Mouse (Mus musculus) heart, postnatal 0 days (tissue): ENCODE results near the gene Snrk. TPM values are rescaled to one million over a fixed set of nuclear protein-coding genes. Genes with fewer than 3 reads are reported as not detected.
A peak's percentile ranks its signal among the peaks of the same experiment; 100 is the strongest.

Experiments
- ATAC-seq: fragments of 200-750 bp; cut with Nextera tagmentation; 2 replicates; pipeline ENCODE4 v1.8.0; 2017; ENCODE audit warnings: low read depth, moderate number of reproducible peaks, moderate library complexity; ENCODE audit not compliant: insufficient read depth
- DNase-seq: peaks from one replicate; pipeline ENCODE4 v3.0.0-alpha.2; 2016; ENCODE audit warnings: low spot score
- H3K27ac ChIP-seq: fragments of 300-500 bp; sonication (generic); 2 replicates; pipeline ENCODE4 v1.5.1; 2014; ENCODE audit warnings: low read depth, mild to moderate bottlenecking
- H3K27me3 ChIP-seq: fragments of 300-500 bp; sonication (generic); 2 replicates; pipeline ENCODE4 v1.6.1; 2014; ENCODE audit warnings: low read length, mixed read lengths; ENCODE audit not compliant: control insufficient read depth, insufficient read depth
- H3K36me3 ChIP-seq: fragments of 300-500 bp; sonication (generic); replicated peaks from 2 replicates; pipeline ENCODE4 v1.6.1; 2014; ENCODE audit warnings: low read length, mixed read lengths; ENCODE audit not compliant: control insufficient read depth, insufficient read depth
- H3K4me1 ChIP-seq: fragments of 300-500 bp; sonication (generic); 2 replicates; pipeline ENCODE4 v1.6.1; 2014; ENCODE audit warnings: antibody characterized with exemption; ENCODE audit not compliant: control insufficient read depth, insufficient read depth
- H3K4me2 ChIP-seq: fragments of 300-500 bp; sonication (generic); 2 replicates; pipeline ENCODE4 v1.6.1; 2014; ENCODE audit warnings: low read depth, mild to moderate bottlenecking, low read length, moderate library complexity
- H3K4me3 ChIP-seq: fragments of 300-500 bp; sonication (generic); 2 replicates; pipeline ENCODE4 v1.5.1; 2014; ENCODE audit warnings: low read depth, low read length
- H3K9ac ChIP-seq: fragments of 300-500 bp; sonication (generic); replicated peaks from 2 replicates; pipeline ENCODE4 v1.6.1; 2014; ENCODE audit warnings: low read depth, low read length, mixed read lengths
- H3K9me3 ChIP-seq: fragments of 300-500 bp; sonication (generic); replicated peaks from 2 replicates; pipeline ENCODE4 v1.6.1; 2016; ENCODE audit warnings: low read length; ENCODE audit not compliant: control insufficient read depth
- CTCF ChIP-seq: IDR thresholded peaks from 2 replicates; pipeline ENCODE4 v1.5.1; 2016; ENCODE audit warnings: antibody characterized with exemption, control low read depth, low read depth
- EP300 ChIP-seq: IDR thresholded peaks from 2 replicates; pipeline ENCODE4 v1.6.1; 2016; ENCODE audit warnings: antibody characterized with exemption, low read depth
- WGBS: fragments of 180-500 bp; shearing (Covaris S2); extraction: QIAGEN DNeasy Blood & Tissue Kit; methylation state at CpG from one replicate; pipeline ENCODE4 v1.1.7; 2014; 5-methylcytosine and 5-hydroxymethylcytosine counted together
- polyA plus RNA-seq: library from polyadenylated mRNA; unstranded; fragments of >200 nt; fragmentation: Nextera tagmentation; extraction: Ambion mirVana; gene quantifications from 2 replicates; pipeline ENCODE4 v1.2.1, GENCODE M21; 2015
- total RNA-seq: library from RNA; depleted of rRNA; stranded (reverse); fragments of >200 nt; gene quantifications from 2 replicates; pipeline ENCODE4 v1.2.3, GENCODE M21; 2014; ENCODE audit warnings: low replicate concordance

Gene Snrk
- total and polyA plus RNA-seq, 2 experiments from 2014 or later: 39.5 to 60.4 TPM

- peaks cover 10% of the 10 kb centered on the region; the same call in 1 of the 2 replicates for H3K36me3 ChIP-seq
- peak overlapping the region; percentile 52 for H3K27ac ChIP-seq
- 48% methylated on average over 9 of the region's 9 CpGs for WGBS
- ATAC-seq (no peak), DNase-seq (no peak)
- H3K4me1 ChIP-seq: peaks cover 34% of the 10 kb centered on the region
- no peak for TF ChIP-seq CTCF
- no peak for TF ChIP-seq EP300
- H3K9ac ChIP-seq: no peak overlapping the region
- no peaks in the 10 kb centered on the region for H3K27me3 ChIP-seq
- no peak overlapping the region for H3K4me2 ChIP-seq
- no peaks in the 10 kb centered on the region for H3K9me3 ChIP-seq
- no peak overlapping the region for H3K4me3 ChIP-seq
These were observed 56.6 kb downstream of the Snrk start for GRCm38 (mm10) chr9:122173405-122174233.

GRCm38 (mm10) chr9:122174723-122175122 is 57.7 kb downstream of the Snrk start:
- no peak for DNase-seq
- WGBS: 89% methylated on average over 6 of the region's 6 CpGs
- H3K4me2 ChIP-seq: no peak overlapping the region
- ATAC-seq: no peak
- peaks cover 38% of the 10 kb centered on the region for H3K4me1 ChIP-seq
- no peaks in the 10 kb centered on the region for H3K9me3 ChIP-seq
- peaks cover 7% of the 10 kb centered on the region; the same call in 1 of the 2 replicates for H3K36me3 ChIP-seq
- H3K4me3 ChIP-seq: no peak overlapping the region
- no peak overlapping the region for H3K9ac ChIP-seq
- no peak overlapping the region for H3K27ac ChIP-seq
- no peaks in the 10 kb centered on the region for H3K27me3 ChIP-seq
- TF ChIP-seq CTCF: no peak
- no peak for TF ChIP-seq EP300

DNA sequence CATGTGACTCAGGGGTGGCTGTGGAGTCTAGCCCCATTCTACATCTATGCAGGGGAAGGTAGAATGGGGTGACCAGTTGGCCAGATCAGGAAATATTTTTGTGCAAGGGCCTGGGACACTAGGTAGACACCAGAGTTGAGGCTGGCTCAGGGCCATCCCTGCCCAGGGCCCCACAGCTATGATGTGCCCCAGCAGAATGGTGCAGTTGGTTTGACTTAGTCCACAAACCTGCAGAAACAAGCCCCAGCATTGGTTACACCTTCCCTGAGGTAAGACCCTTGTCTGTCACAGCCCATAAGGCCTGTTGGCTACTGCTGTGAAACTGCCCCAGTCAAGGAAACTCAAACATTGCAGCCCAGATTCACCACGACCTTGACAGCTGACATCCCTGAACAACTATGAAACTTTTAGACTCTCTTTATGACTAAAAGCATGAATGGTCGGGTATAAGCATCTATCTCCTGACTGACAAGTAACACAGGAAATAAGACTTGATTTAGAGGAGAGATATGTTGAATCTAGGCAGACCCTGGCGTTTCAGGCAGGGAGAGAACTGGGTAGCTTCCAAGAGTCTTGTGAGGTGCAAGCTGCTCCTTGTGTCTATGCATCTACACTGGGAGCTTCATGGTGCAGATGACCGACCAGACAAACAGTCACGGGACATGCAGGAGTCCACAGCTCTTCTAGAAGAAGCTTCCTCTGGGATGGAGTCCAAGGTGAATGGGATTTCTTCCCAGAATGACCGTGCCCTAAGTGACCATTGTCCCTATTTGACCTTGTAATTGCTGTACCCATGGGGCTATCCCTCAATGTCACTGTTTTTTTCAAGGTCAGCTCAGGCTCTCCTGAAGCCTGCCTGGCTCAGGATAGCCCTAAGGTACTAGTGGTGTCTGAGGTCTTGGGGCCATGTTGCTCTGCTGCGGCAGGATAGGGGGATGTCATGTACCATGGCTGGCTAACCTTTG is 60.5 kb downstream of the Snrk start:
- 49% methylated on average over 7 of the region's 7 CpGs for WGBS
- TF ChIP-seq CTCF (no peak), EP300 (no peak)
- DNase-seq (no peak), ATAC-seq (no peak)
- H3K36me3 ChIP-seq: no peaks in the 10 kb centered on the region
- peak overlapping the region; percentile 67 for H3K27ac ChIP-seq
- no peak overlapping the region for H3K4me3 ChIP-seq
- no peak overlapping the region for H3K9ac ChIP-seq
- H3K27me3 ChIP-seq: no peaks in the 10 kb centered on the region
- peaks cover 38% of the 10 kb centered on the region for H3K4me1 ChIP-seq
- H3K9me3 ChIP-seq: no peaks in the 10 kb centered on the region
- H3K4me2 ChIP-seq: no peak overlapping the region

DNA sequence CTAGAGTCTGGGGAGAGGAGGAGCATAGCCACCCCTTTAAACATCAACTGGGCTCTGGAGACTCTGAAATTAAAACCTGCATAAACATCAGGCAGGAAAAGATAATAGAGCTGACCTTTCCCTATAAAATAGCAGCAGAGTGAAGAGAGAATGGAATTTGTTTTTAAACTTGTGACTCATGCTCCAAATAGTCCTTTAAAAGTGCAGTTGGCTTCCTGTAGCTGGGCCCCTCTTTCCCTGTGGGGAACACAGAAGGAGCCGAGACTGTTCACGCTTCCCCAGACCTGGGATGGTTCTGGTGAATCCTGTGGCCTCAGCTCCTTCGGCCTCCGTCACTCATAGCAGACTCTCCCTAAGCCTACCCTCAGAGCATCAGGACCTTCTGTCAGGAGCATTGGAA is 61.4 kb downstream of the Snrk start:
- H3K9ac ChIP-seq: no peak overlapping the region
- no peaks in the 10 kb centered on the region for H3K9me3 ChIP-seq
- H3K4me3 ChIP-seq: no peak overlapping the region
- 36% methylated on average over 4 of the region's 4 CpGs for WGBS
- no peaks in the 10 kb centered on the region for H3K36me3 ChIP-seq
- TF ChIP-seq CTCF (no peak), EP300 (no peak)
- H3K27ac ChIP-seq: peak overlapping the region; percentile 67
- H3K4me1 ChIP-seq: peaks cover 31% of the 10 kb centered on the region
- H3K4me2 ChIP-seq: no peak overlapping the region
- no peaks in the 10 kb centered on the region for H3K27me3 ChIP-seq
- DNase-seq (peak; percentile 70), ATAC-seq (peak; percentile 57)

- Histone ChIP-seq H3K9me3 (no peaks in the 10 kb centered on the region), H3K4me1 (peaks cover 26% of the 10 kb centered on the region), H3K9ac (no peak overlapping the region), H3K27ac (no peak overlapping the region), H3K4me2 (no peak overlapping the region), H3K36me3 (no peaks in the 10 kb centered on the region), H3K4me3 (no peak overlapping the region), H3K27me3 (no peaks in the 10 kb centered on the region)
- DNase-seq (no peak), ATAC-seq (no peak)
- TF ChIP-seq EP300 (no peak), CTCF (no peak)
- 71% methylated on average over 3 of the region's 3 CpGs for WGBS
These were observed 63.0 kb downstream of the Snrk start for GRCm38 (mm10) chr9:122180105-122180504.
